Mouse (Mus musculus) liver, embryonic 14 days (tissue): Measurements from ENCODE around the gene Camkv. TPM values are rescaled to one million over a fixed set of nuclear protein-coding genes. Genes with fewer than 3 reads are reported as not detected.

Experiments
- polyA plus RNA-seq: library from polyadenylated mRNA; depleted of rRNA; stranded (reverse); fragments of >200 nt; gene quantifications from 2 replicates; pipeline ENCODE4 v1.2.3, GENCODE M21; 2012; rRNA removed

Camkv gene
- 0.10 and 0.13 TPM in 2 replicates for polyA plus RNA-seq

GRCm38 (mm10) chr9:107935374-107935773 is at the start of gene Camkv:
Gene Camkv (plus strand): TSS chr9:107935674.

GRCm38 (mm10) chr9:107887804-107888266 is 47.6 kb upstream of the Camkv start, which contains the start of gene Mon1a:
Gene Mon1a (plus strand): TSS chr9:107888151.

DNA sequence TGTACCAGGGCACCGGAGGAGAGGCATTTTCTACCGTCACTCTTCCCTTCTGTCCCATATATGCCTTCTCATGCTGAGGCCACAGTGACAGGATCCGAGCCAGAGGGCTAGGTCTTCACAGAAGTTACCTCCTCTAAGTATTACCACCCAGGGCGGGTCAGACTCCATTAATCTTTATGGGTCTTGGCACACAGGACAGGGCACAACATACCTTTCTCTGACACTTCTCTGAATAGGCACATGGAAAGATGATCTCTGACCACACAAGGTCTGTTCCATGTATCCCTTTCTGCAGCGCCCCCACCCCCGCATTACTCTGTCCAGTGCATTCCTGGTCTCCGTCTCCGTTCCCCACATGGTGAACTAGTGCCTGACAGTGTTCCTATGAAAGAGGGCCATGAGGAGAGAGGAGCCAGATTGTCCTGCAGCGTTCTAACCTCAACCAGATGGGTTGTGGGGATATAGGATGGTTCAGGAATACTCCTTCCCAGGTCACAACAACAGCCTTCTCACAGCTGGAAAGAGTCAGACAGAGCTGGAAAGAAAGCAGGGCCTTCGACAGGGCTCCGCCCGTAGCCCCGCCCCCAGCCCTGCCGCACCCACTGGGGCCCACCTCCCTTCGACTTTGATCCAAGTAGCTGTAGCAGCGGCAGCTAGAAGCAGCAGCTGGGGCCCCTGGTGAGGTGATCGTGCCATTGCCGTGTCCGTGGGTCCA is 29.1 kb upstream of the Camkv start, which contains the start of gene Mst1r:
Gene Mst1r (plus strand): TSS at position 622 of the 715 bp plus-strand sequence.

GRCm38 (mm10) chr9:107928169-107928568 is 7.3 kb upstream of the Camkv start, which contains the start of gene Actl11:
Gene Actl11 (plus strand): TSS chr9:107928469.

GRCm38 (mm10) chr9:107949922-107950235 is 14.4 kb downstream of the Camkv start, which contains the start of gene Traip:
Gene Traip (plus strand): TSS chr9:107950136.

GRCm38 (mm10) chr9:107975399-107976386 is 40.2 kb downstream of the Camkv start, which contains the start of gene Uba7:
Gene Uba7 (plus strand): TSS chr9:107975505.

GRCm38 (mm10) chr9:107982681-107983346 is 47.3 kb downstream of the Camkv start, which contains the start of gene Gm20661:
Gene Gm20661 (plus strand): TSS chr9:107983058.

GRCm38 (mm10) chr9:107985131-107986119 is 50.0 kb downstream of the Camkv start, which contains the start of gene Inka1:
Gene Inka1 (minus strand): TSS chr9:107985879.

DNA sequence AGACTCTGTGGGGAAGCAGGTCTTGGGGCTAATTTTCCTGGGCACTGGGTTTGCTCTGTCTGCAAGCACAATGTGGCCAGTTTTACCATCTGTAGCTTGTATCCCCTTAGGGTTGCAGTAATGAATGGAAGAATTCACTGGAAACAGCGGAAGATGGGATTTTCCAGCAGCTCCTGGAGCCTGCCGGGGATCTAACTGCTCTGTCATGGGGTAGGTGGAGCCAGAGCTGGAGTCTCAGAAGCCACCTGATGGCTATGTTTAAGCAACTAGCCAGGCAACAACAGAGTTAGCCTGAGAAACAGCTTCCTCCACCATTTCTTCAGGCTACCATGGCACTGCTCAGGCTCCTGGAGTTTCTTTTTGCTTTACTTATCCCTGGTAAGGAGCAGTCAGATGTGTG is 56.7 kb downstream of the Camkv start, which contains the start of gene Cdhr4:
Gene Cdhr4 (plus strand): TSS at position 301 of the 400 bp plus-strand sequence.

DNA sequence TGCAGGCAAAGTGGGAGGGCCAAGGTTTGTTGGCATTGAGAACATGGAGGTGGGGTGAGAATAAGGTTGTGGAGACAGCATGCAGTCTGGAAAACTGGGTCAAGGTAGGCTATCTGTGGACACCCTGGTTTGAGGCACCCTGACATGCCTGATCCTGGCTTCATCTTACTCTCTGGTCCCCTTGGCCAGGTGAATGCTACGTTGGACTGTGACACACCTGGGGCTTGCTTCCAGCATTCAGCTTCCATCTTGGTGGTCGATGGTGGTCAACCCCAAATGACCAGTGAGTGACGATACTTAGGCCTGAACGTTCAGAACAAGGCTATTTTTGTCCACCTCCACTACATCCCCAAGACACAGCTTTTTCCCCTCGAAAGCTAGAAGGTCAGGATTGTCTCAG is 60.6 kb downstream of the Camkv start, which contains the start of gene Gm20662:
Gene Gm20662 (plus strand): TSS at position 301 of the 400 bp plus-strand sequence.

Other genes starting within 250 kb of the Camkv start
- 2.7 and 2.8 TPM in 2 replicates for gene Sema3f, start 225.2 kb upstream of the Camkv start, polyA plus RNA-seq
- 38.0 and 39.9 TPM in 2 replicates for gene Rbm5, start 164.7 kb upstream of the Camkv start, polyA plus RNA-seq
- gene Rbm6, start 62.4 kb upstream of the Camkv start, polyA plus RNA-seq = 21.5 and 22.3 TPM in 2 replicates
- gene Mon1a, start 47.5 kb upstream of the Camkv start, polyA plus RNA-seq = 3.8 and 3.9 TPM in 2 replicates
- 0.98 and 1.0 TPM in 2 replicates for gene Mst1r, start 28.8 kb upstream of the Camkv start, polyA plus RNA-seq
- gene Actl11, start 7.2 kb upstream of the Camkv start, polyA plus RNA-seq = not detected in 2 replicates
- gene Traip, start 14.5 kb downstream of the Camkv start, polyA plus RNA-seq = 6.3 and 8.5 TPM in 2 replicates
- 73.2 and 97.2 TPM in 2 replicates for gene Uba7, start 39.8 kb downstream of the Camkv start, polyA plus RNA-seq
- 0.65 and 0.71 TPM in 2 replicates for gene Gm20661, start 47.4 kb downstream of the Camkv start, polyA plus RNA-seq
- 27.4 and 29.9 TPM in 2 replicates for gene Inka1, start 50.2 kb downstream of the Camkv start, polyA plus RNA-seq
- gene Cdhr4, start 56.8 kb downstream of the Camkv start, polyA plus RNA-seq = 2.4 and 3.3 TPM in 2 replicates
- gene Gm20662, start 60.7 kb downstream of the Camkv start, polyA plus RNA-seq = 0.58 and 0.95 TPM in 2 replicates
- 27.1 and 30.8 TPM in 2 replicates for gene Ip6k1, start 66.8 kb downstream of the Camkv start, polyA plus RNA-seq
- 8.2 and 9.5 TPM in 2 replicates for gene Gmppb, start 113.6 kb downstream of the Camkv start, polyA plus RNA-seq
- gene Amigo3, start 117.5 kb downstream of the Camkv start, polyA plus RNA-seq = 0.42 and 0.55 TPM in 2 replicates
- gene Mst1, start 144.8 kb downstream of the Camkv start, polyA plus RNA-seq = 17.8 and 19.6 TPM in 2 replicates
- gene Rnf123, start 147.7 kb downstream of the Camkv start, polyA plus RNA-seq = 105 and 129 TPM in 2 replicates
- gene Apeh, start 158.9 kb downstream of the Camkv start, polyA plus RNA-seq = 116 and 139 TPM in 2 replicates